Mouse (Mus musculus) cortical plate, adult 2 months (tissue): ENCODE measurements at regions not wholly inside any gene's neighbourhood (a gene's known extent, or its start where the extent isn't known, plus 50 kb on each side); places are given as distances from the start of the nearest gene placed in this dataset.

Experiments
- H3K27ac ChIP-seq: fragments of 200-500 bp; 2 replicates; pipeline ENCODE4 v1.5.1; 2012; ENCODE audit warnings: low read length, control low read depth, inconsistent platforms; ENCODE audit not compliant: insufficient read depth
- H3K4me1 ChIP-seq: fragments of 200-500 bp; 2 replicates; pipeline ENCODE4 v1.6.1; 2011; ENCODE audit warnings: low read length; ENCODE audit not compliant: control insufficient read depth, insufficient read depth
- H3K4me3 ChIP-seq: fragments of 200-500 bp; 2 replicates; pipeline ENCODE4 v1.5.1; 2011; ENCODE audit warnings: mild to moderate bottlenecking, low read length, control low read depth; ENCODE audit not compliant: insufficient read depth
- CTCF ChIP-seq: fragments of 200-500 bp; IDR thresholded peaks from 2 replicates; pipeline ENCODE4 v1.5.1; 2011; ENCODE audit warnings: mild to moderate bottlenecking, control low read depth, low read length; ENCODE audit not compliant: insufficient read depth; ENCODE audit errors: extremely low read depth
- POLR2A ChIP-seq: fragments of 200-500 bp; IDR thresholded peaks from 2 replicates; pipeline ENCODE4 v1.6.1; 2011; ENCODE audit warnings: mild to moderate bottlenecking, low read length, control low read depth; ENCODE audit not compliant: insufficient read depth; ENCODE audit errors: extremely low read depth

DNA sequence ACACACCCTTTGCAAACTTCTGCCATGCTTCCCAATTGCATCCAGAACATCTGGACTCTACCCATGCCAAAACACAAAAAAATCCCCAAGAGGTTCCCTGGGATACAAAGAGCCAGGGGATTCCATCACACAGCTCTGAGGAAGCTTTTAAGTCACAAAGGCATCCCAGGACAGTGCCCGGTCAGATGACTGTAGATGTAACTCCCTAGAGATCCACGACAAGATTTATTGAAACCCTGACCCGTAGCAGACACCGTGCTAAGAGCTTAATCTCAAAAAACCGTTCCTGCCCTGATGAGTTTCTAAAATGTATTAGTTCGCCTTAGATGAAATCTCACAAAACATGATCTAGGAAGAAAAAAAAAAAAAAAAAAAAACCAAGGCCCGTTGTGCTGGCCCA lies 312.0 kb upstream of the Castor2 start:
- TF ChIP-seq CTCF (no peak), POLR2A (no peak)
- H3K4me1 ChIP-seq, result no peaks in the 10 kb centered on the region
- no peak overlapping the region for H3K27ac ChIP-seq
- H3K4me3 ChIP-seq, result no peak overlapping the region

DNA sequence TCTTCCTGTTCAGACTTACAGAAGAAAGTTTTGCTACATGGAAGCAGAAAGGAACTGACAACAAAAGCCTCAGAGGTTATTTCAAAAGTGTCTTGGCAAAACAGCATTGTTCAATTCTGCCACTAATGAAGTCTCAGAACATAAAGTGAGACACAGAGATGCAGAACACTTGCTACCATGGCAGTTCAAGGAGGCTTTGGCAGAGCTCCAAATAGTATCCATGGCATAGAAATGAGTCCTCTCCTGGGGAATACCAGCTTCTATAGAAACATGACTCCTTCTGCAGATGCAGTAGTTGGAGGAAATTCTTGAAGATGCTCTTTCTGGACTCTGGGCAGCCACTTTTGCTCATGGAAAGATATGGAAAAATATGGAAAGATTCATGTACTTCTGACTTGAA lies 322.9 kb upstream of the Castor2 start:
- no peaks in the 10 kb centered on the region for H3K4me1 ChIP-seq
- H3K27ac ChIP-seq, result no peak overlapping the region
- H3K4me3 ChIP-seq, result no peak overlapping the region
- TF ChIP-seq CTCF (no peak), POLR2A (no peak)

DNA sequence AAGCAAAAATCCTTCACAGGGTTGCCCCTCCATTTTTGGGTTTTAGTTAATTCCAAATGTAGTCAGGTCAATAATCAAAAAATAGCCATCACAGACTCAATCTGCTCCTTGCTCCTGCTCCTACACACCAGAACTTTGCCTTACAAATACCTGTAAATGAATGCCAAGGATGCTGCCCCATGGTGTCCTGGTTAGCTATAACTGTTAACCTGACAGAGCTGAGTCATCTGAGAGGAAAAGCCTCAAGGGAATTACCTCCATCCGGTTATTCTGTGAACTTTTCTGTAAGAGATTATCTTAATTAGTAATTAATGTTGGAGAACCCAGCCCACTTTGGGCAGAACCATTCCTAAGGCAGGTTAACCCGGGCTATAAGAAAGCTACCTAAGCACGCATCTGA lies 325.4 kb upstream of the Castor2 start:
- Histone ChIP-seq H3K27ac (no peak overlapping the region), H3K4me3 (no peak overlapping the region), H3K4me1 (no peaks in the 10 kb centered on the region)
- TF ChIP-seq CTCF (no peak), POLR2A (no peak)

DNA sequence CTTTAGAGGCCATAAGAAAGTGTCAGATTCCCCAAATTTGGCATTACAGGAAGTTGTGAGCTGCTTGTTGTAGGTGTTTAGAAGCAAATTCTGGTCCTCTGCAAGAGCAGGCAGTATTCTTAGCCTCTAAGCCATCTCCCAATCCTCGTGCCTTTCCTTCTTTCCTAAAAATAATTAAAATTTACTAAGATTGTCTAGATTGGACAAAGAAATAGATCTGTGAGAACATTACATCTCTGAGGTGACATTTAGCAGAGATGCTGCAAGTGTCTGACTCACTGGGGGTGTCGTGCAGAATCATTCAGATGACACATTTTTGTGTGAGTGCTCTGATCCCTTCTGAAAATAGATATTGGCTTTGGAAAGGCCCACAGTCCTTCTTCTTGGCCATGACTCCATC lies 330.7 kb upstream of the Castor2 start:
- H3K27ac ChIP-seq, result no peak overlapping the region
- H3K4me3 ChIP-seq, result no peak overlapping the region
- no peak for TF ChIP-seq CTCF
- H3K4me1 ChIP-seq, result 0 out of 2 replicates have a peak, but pooled peaks cover 2% of the 10 kb centered on the region

DNA sequence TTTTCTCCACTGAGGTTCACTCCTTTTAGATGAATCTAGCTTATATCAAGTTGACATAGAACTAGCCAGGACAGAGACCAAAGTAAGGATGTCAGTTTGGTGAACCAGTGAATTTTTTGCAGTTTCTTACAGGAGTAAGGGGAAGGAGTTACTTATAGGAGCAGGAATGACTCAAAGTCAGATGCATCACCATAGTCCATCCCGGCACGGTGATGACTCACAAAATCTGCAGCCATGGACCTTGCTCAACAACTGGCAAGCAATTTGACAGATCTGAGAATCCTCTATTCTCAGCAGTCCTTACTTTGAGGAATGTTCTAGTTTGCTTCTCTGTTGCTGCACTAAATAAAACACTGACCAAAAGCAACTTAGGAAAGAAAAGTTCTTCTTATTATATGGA lies 341.7 kb upstream of the Castor2 start:
- no peak overlapping the region for H3K27ac ChIP-seq
- H3K4me1 ChIP-seq, result peaks cover 3% of the 10 kb centered on the region
- TF ChIP-seq POLR2A, result no peak
- no peak for TF ChIP-seq CTCF
- H3K4me3 ChIP-seq, result no peak overlapping the region

DNA sequence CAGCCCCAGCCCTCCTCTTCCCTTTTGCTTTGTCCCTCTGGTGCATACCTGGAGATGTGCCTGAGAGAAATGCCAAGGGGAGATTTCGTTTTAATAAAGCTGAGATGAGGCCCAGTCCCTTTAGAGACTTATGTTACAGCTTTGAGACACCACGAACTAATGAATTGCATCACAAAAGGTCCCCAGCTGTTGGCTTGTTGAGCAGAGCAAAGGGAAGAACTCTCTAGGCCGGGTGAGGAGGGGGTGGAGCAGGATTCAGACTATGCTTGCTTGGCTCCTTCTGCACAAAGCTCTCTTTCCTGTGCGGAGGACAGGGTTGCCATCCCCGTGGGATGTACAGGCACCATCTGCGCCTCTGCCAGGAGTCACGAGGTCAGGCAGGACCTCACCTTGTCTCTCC lies 345.3 kb upstream of the Castor2 start:
- TF ChIP-seq POLR2A, result no peak
- no peak for TF ChIP-seq CTCF
- no peak overlapping the region for H3K4me3 ChIP-seq
- peaks cover 3% of the 10 kb centered on the region for H3K4me1 ChIP-seq
- no peak overlapping the region for H3K27ac ChIP-seq

DNA sequence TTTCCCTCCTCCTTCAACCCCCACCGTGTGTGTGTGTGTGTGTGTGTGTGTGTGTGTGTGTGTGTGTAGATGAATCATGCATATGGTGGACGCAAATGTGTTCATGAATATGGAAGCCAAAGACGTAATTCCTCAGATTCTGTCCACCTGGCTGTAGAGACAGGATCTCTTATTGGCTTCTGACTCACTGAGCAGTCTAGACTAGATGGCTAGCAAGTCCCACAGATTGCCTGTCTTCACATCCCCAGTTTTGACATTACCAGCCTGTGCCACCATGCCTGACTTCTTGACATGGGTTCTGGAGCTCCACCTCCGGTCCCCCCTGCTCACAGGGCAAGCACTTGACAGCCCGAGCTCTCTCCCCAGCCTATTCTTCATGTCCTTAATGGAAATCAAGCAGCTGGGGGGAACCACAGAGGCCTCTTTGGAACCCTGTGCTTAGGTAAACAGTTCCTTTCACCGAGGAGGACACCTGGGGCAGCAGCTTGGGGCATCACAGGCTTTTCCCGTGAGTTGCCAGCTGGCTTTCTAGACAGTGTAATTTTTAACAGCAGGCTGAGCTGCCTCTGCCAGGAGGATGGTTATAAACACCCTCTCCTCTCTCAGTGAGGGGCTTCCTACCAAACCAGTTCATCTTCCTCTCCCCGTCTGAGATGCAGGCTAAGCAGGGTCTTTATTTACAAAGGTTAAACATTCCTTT lies 345.9 kb upstream of the Castor2 start:
- TF ChIP-seq CTCF, result no peak
- no peak for TF ChIP-seq POLR2A
- Histone ChIP-seq H3K27ac (no peak overlapping the region), H3K4me3 (no peak overlapping the region), H3K4me1 (peaks cover 3% of the 10 kb centered on the region)

DNA sequence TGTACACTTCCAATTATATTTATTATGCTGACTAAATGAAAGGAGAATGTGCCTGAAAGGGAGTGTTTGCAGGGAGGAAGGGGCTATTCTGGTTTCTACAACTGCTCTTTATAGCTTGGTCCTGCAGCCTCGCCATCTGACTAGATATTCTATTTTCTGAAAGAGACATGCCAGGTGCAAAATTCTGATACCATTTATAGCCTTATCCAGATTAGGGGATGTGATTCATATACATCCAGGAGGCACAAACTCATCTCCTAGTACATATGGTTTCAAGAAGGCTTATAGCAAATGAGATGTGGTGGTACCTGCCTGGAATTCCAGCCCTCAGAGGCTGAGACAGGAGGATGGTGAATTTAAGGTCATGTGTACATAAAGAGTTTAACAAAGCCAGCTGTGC lies 352.6 kb upstream of the Castor2 start:
- Histone ChIP-seq H3K27ac (no peak overlapping the region), H3K4me3 (no peak overlapping the region)

DNA sequence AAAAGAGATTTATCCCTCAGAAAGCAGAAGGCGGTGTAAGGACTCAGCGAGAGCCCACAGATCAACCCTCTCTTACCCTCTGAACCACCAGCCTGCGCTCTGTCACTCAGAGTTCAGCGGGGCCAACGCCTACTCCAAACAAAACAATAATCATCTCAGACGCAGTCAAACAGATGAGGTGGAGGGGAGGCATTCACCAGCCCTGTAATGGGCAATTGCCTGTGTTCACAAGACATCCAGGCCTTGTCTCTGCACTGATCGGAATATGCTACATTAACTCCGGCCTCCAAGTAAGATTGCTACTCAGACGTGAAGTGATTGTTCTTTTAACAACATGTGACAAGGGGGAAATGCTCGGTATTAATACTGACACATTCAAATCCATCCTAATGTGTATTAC lies 353.1 kb upstream of the Castor2 start:
- H3K4me3 ChIP-seq, result no peak overlapping the region
- peaks cover 2% of the 10 kb centered on the region; the same call in 1 of the 2 replicates for H3K4me1 ChIP-seq
- no peak overlapping the region for H3K27ac ChIP-seq
- no peak for TF ChIP-seq CTCF
- no peak for TF ChIP-seq POLR2A

More for the DNA sequence above, 352.6 kb upstream of the Castor2 start:
- TF ChIP-seq CTCF, result no peak
- TF ChIP-seq POLR2A, result no peak
- H3K4me1 ChIP-seq, result peaks cover 2% of the 10 kb centered on the region; the same call in 1 of the 2 replicates

DNA sequence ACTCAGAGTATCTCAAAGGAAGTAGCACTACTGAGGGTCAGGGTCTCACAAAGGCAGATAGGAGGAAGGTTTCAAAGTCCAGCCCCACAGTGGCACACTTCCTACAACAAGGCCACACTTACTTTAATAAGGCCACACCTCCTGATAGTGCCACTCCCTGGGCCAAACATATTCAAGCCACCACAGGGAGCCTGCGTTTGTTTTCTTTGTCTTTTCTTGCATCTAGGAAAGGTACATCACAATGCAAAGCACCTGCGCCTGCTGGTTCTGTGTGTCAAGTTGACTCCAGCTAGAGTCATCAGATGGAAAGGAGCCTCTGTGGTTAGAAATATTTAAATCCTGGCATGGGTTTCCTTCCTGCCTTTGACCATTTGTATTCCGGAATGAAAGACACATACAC lies 355.4 kb upstream of the Castor2 start:
- Histone ChIP-seq H3K27ac (no peak overlapping the region), H3K4me3 (no peak overlapping the region), H3K4me1 (peaks cover 2% of the 10 kb centered on the region; the same call in 1 of the 2 replicates)
- no peak for TF ChIP-seq CTCF
- no peak for TF ChIP-seq POLR2A
